Mouse (Mus musculus) lung, postnatal 0 days (tissue): ENCODE data around the gene Gzmm. TPM values are rescaled to one million over a fixed set of nuclear protein-coding genes. Genes with fewer than 3 reads are reported as not detected.
A peak's percentile ranks its signal among the peaks of the same experiment; 100 is the strongest.

Source experiments
- ATAC-seq: fragments of 200-750 bp; cut with Nextera tagmentation; 2 replicates; pipeline ENCODE4 v1.8.0; 2017; ENCODE audit warnings: moderate library complexity
- DNase-seq: peaks from one replicate; pipeline ENCODE4 v3.0.0-alpha.2; 2016; ENCODE audit warnings: low spot score
- H3K27ac ChIP-seq: fragments of 300-500 bp; sonication (generic); 2 replicates; pipeline ENCODE4 v1.5.1; 2014; ENCODE audit warnings: antibody characterized with exemption, mild to moderate bottlenecking, low read length, mixed read lengths
- H3K27me3 ChIP-seq: fragments of 300-500 bp; sonication (generic); replicated peaks from 2 replicates; pipeline ENCODE4 v1.6.1; 2014; ENCODE audit warnings: low read length, mixed read lengths; ENCODE audit not compliant: insufficient read depth
- H3K36me3 ChIP-seq: fragments of 300-500 bp; sonication (generic); 2 replicates; pipeline ENCODE4 v1.6.1; 2014; ENCODE audit warnings: low read length, mixed read lengths; ENCODE audit not compliant: insufficient read depth
- H3K4me1 ChIP-seq: fragments of 300-500 bp; sonication (generic); 2 replicates; pipeline ENCODE4 v1.6.1; 2014; ENCODE audit warnings: antibody characterized with exemption, low read depth, low read length, mixed read lengths; ENCODE audit not compliant: insufficient read depth
- H3K4me2 ChIP-seq: fragments of 300-500 bp; sonication (generic); replicated peaks from 2 replicates; pipeline ENCODE4 v1.6.1; 2014; ENCODE audit warnings: low read depth, mild to moderate bottlenecking, low read length, moderate library complexity, mixed read lengths
- H3K4me3 ChIP-seq: fragments of 300-500 bp; sonication (generic); 2 replicates; pipeline ENCODE4 v1.5.1; 2014; ENCODE audit warnings: low read depth, low read length
- H3K9ac ChIP-seq: fragments of 300-500 bp; sonication (generic); replicated peaks from 2 replicates; pipeline ENCODE4 v1.6.1; 2014; ENCODE audit warnings: low read depth, mild to moderate bottlenecking
- H3K9me3 ChIP-seq: fragments of 300-500 bp; sonication (generic); 2 replicates; pipeline ENCODE4 v1.6.1; 2016; ENCODE audit warnings: low read length, mixed read lengths
- CTCF ChIP-seq: IDR thresholded peaks from 2 replicates; pipeline ENCODE4 v1.5.1; 2016; ENCODE audit warnings: antibody characterized with exemption, mild to moderate bottlenecking
- EP300 ChIP-seq: IDR thresholded peaks from 2 replicates; pipeline ENCODE4 v1.6.1; 2016; ENCODE audit warnings: antibody characterized with exemption, mild to moderate bottlenecking, control low read depth
- whole genome bisulfite sequencing: fragments of 180-500 bp; shearing (Covaris S2); extraction: QIAGEN DNeasy Blood & Tissue Kit; methylation state at CpG from one replicate; pipeline ENCODE4 v1.1.7; 2014; 5-methylcytosine and 5-hydroxymethylcytosine counted together
- polyA plus RNA-seq: library from polyadenylated mRNA; unstranded; fragments of >200 nt; fragmentation: Nextera tagmentation; extraction: Ambion mirVana; gene quantifications from 2 replicates; pipeline ENCODE4 v1.2.1, GENCODE M21; 2015

Gene Gzmm
- polyA plus RNA-seq, 1 experiment from 2014 or later, result 0.57 TPM

DNA sequence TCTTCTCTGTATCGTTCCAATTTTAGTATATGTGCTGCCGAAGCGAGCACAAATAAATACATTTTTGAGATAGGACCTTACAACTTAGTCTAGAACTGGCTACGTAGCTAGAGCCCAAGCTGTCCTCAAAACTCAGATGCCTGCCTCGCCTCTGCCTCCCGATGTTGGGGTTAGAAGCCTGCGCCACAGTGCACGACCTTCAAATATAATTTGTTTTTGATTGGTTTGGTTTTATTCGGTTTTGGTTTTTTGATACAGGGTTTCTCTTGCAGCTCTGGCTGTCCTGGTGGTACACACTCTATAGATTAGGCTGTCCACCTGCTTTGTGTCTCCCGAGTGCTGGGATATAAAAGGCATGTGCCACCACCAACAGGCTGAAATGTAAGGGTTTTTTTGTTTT, 14.7 kb downstream of the Gzmm start:
- Histone ChIP-seq H3K4me2 (peak overlapping the region; percentile 58), H3K4me3 (no peak overlapping the region; the same call in 1 of the 2 replicates), H3K4me1 (peaks cover 31% of the 10 kb centered on the region), H3K9me3 (no peaks in the 10 kb centered on the region), H3K9ac (no peak overlapping the region), H3K27me3 (no peaks in the 10 kb centered on the region), H3K27ac (0 out of 2 replicates have a peak overlapping the region, but pooled peaks have one; percentile 54), H3K36me3 (no peaks in the 10 kb centered on the region)
- ATAC-seq (no peak), DNase-seq (no peak)
- no peak for TF ChIP-seq CTCF
- TF ChIP-seq EP300, result no peak
- 75% methylated on average over 10 of the region's 10 CpGs for WGBS

DNA sequence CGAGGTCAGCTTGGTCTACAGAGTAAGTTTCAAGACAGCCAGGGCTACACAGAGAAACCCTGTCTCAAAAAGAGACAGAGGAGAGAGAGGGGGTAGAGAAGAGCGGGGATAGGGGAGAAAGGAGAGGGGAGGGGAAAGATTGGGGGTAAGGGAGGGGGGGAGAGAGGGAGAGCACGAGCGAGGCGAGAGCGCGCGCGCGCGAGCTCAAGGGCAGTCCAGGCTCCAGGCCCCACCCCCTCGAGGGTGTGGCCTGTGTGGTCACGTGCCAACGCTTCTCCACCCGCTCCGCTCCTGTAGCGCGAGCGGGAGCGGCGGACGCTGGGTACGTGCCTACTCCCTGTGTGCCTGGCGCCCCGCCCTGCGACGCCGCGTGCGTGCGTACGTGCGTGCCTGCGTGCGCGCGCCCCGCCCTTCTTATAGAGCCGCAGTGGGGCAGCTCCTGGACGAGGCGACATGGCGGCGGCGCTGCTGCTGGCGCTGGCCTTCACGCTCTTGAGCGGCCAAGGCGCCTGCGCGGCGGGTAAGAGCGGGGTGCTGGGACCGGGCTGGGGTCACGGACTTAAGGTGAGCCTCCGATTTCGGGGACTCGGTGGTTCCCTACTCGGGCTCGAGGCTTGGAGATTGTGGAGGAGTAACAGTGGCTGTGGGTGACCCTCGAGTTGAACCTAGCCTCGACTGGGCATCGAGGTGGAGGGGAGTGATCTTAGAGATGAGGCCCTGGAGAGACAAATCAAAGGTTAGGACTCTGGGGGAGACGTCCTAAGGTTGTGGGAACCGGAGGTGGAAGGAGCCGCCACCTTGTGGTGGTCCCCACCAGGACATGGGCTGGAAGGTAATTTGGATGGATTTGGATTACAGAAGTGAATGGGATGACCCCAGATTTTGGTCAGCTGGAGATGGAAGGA, 15.5 kb downstream of the Gzmm start, which contains the start of gene Bsg:
Gene Bsg (plus strand): TSS at position 427 of the 905 bp plus-strand sequence.
- Histone ChIP-seq H3K4me2 (peak within 1 kb of the TSS; percentile 58), H3K9me3 (no peaks in the 10 kb centered on the region), H3K27me3 (no peaks in the 10 kb centered on the region), H3K9ac (peak within 1 kb of the TSS; percentile 80), H3K4me1 (peaks cover 28% of the 10 kb centered on the region), H3K4me3 (peak within 1 kb of the TSS; percentile 65), H3K27ac (peak within 1 kb of the TSS; percentile 68), H3K36me3 (no peaks in the 10 kb centered on the region; the same call in 1 of the 2 replicates)
- ATAC-seq (peak; percentile 94), DNase-seq (peak; percentile 99)
- under 1% methylated on average over 47 of the region's 65 CpGs for WGBS
- TF ChIP-seq CTCF (peak; percentile 71), EP300 (no peak)

DNA sequence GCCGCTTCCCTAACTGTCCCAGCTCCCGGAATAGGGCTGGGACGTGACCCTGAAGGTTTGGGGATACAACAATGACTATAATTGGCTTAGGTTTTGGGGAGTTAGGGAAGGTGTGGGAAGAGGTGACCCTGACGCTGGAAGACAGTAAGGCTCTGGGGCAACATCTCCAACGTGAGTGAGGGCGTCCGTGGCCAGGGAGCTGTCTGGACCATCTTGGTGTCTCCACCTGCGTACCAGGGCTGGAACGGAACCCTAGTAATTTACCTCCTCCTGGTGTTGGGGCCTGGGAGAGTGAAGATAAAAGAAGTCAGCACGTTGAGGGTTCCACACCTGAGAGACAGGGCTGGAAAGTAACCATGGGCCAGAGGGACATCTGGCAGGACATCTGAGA, 16.1 kb downstream of the Gzmm start:
- Histone ChIP-seq H3K4me3 (peak overlapping the region; percentile 65), H3K4me2 (peak overlapping the region; percentile 58), H3K4me1 (peaks cover 25% of the 10 kb centered on the region), H3K27me3 (no peaks in the 10 kb centered on the region), H3K9ac (peak overlapping the region; percentile 80), H3K36me3 (peaks cover 1% of the 10 kb centered on the region), H3K9me3 (no peaks in the 10 kb centered on the region), H3K27ac (peak overlapping the region; percentile 68)
- 3% methylated on average over 10 of the region's 10 CpGs for WGBS
- DNase-seq (no peak), ATAC-seq (no peak)
- TF ChIP-seq CTCF (no peak), EP300 (no peak)

DNA sequence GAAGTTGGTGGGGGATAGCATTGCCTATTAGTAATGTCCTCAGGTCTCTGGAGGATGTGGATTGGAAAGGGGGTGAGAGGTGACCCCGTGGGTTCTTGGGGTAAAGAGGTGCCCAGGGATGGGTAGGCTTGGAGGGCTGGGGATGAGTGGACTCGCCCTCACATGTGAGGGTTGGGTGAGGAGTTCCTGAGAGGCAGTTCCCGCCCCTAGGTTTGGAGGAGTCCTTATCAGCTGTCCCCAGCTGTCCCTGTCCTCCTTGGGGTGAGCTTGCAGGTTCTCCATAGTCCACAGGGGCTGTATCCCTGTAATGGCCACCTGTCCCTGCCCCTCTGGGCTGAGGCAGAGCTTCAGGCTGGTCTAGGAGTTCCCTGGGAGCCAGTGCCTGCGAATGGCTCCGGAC, 17.1 kb downstream of the Gzmm start:
- Histone ChIP-seq H3K4me1 (peaks cover 24% of the 10 kb centered on the region), H3K36me3 (peaks cover 11% of the 10 kb centered on the region), H3K9me3 (no peaks in the 10 kb centered on the region), H3K27ac (peak overlapping the region; percentile 11; the same call in 1 of the 2 replicates), H3K27me3 (no peaks in the 10 kb centered on the region), H3K4me3 (peak overlapping the region; percentile 65), H3K4me2 (peak overlapping the region; percentile 58), H3K9ac (peak overlapping the region; percentile 80)
- no peak for TF ChIP-seq EP300
- no peak for TF ChIP-seq CTCF
- WGBS, result 56% methylated on average over 5 of the region's 5 CpGs
- no peak for ATAC-seq
- DNase-seq, result no peak

DNA sequence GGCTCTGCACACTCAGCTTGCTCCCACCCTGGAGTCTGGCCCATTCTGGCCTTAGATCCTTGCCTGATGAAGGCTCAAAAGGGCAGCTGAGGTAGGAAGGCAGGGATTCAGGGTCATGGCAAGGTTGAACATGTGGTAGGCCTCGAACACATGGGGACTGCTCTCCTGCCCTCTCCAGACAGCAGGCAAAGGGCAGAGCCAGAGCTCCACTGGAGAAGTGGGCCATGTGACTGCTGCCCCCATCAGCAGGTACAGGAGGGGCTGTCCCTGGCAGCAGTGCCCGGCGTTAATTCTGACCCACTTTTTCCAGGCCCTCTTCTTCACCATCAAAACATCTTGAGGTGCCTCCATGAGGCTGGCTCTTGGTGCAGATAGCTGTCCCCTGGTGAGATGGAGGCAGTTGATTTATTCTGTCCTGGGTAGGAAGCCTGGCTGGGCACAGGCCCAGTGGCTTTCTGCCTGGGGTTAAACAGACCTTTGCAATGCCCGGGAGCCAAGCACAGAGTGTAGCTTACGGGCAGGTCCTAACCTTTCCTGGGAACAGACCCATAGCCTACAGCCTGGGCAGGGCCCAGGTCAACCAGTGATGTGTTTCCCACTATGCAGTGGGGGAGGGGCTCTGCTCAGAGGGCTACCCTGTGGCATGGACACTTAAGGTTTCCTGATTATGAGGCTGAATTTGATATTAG, 17.7 kb downstream of the Gzmm start:
- Histone ChIP-seq H3K9me3 (no peaks in the 10 kb centered on the region), H3K4me2 (peak overlapping the region; percentile 58), H3K27me3 (no peaks in the 10 kb centered on the region), H3K27ac (peak overlapping the region; percentile 11), H3K4me3 (peak overlapping the region; percentile 65), H3K9ac (peak overlapping the region; percentile 80; the same call in 1 of the 2 replicates), H3K4me1 (peaks cover 23% of the 10 kb centered on the region), H3K36me3 (peaks cover 16% of the 10 kb centered on the region)
- no peak for TF ChIP-seq EP300
- TF ChIP-seq CTCF, result no peak
- WGBS, result 55% methylated on average over 5 of the region's 5 CpGs
- ATAC-seq (no peak), DNase-seq (no peak)

DNA sequence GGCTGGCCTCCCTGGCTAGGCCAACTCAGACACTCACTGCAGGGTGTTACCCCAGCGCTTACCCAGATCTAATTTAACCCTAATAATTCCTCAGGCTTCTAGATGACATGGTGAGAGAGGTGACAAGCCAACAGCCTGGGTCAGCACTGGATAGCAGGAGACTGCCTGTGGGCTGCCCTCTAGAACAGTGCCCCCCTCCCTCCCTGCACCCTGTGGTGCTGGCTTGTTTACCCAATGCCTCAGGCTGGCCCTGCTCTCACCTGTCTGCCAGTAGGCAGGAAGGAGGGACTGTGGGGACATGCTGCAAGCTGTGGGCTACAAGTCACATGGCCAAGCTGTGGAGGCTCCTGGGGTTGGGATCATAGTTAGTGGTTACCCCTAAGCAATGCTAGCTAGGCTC, 18.3 kb downstream of the Gzmm start:
- H3K4me2 ChIP-seq, result peak overlapping the region; percentile 58; the same call in 1 of the 2 replicates
- no peak overlapping the region for H3K4me3 ChIP-seq
- H3K4me1 ChIP-seq, result peaks cover 18% of the 10 kb centered on the region
- H3K36me3 ChIP-seq, result peaks cover 18% of the 10 kb centered on the region
- H3K9ac ChIP-seq, result no peak overlapping the region
- H3K9me3 ChIP-seq, result no peaks in the 10 kb centered on the region
- ATAC-seq (no peak), DNase-seq (peak; percentile 49)
- peak overlapping the region; percentile 11; the same call in 1 of the 2 replicates for H3K27ac ChIP-seq
- no peaks in the 10 kb centered on the region for H3K27me3 ChIP-seq
- WGBS, result 31% methylated on average over 1 of the region's 1 CpGs
- no peak for TF ChIP-seq CTCF
- TF ChIP-seq EP300, result no peak
